Mouse (Mus musculus) embryonic stem cell, embryonic (primary cell): ENCODE results near the gene Trp53rkb.

ENCODE experiments used
- CTCF ChIA-PET, 4 experiments: fragments of 300-600 bp in 2 of 4; fragments of 350-600 bp in 2 of 4; sonication (Branson Sonifier 250); formaldehyde crosslinking; loops; one replicate each; lab custom pipeline; 2022; ENCODE audit warnings: inconsistent platforms in 2 of 4; lab: Charles Lee
- POLR2A ChIA-PET, 4 experiments: fragments of 300-600 bp in 2 of 4; fragments of 350-600 bp in 2 of 4; sonication (Branson Sonifier 250); formaldehyde crosslinking; loops; one replicate each; lab custom pipeline; 2022; ENCODE audit warnings: antibody characterized with exemption in 4 of 4, inconsistent platforms in 1 of 4; lab: Charles Lee

Trp53rkb gene

DNA sequence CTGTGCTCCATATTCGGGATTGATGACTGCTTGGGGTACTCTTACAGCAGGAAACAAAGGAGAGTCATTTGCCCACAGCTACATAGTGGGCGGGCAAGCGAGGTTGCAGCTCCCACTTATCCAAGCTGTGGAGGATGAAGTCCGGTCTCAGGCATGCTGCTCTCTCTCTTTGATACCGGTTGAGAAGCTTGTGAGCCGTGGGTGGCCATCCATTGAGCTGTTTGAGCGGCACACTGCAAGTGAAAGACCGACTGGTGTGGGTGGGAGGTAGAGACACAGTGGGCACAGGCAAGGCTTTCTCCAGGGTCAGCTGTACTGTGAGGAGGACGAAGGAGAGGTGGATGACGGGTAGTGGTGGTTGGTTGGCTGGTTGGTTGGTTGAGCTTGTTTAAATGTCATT, 18.5 kb downstream of the Trp53rkb start:
- POLR2A ChIA-PET, result interaction anchor here in 3 of 4 experiments (0.6 to 1.8 kb wide), 8 partner anchors 9 to 1000 kb away, joined by 3 to 15 read pairs (median 4); no protein-coding TSS in a partner anchor
- CTCF ChIA-PET, result interaction anchor here in 2 of 4 experiments (1.0 to 1.2 kb wide), 2 partner anchors 29 to 44 kb away, joined by 3 read pairs; no protein-coding TSS in a partner anchor

DNA sequence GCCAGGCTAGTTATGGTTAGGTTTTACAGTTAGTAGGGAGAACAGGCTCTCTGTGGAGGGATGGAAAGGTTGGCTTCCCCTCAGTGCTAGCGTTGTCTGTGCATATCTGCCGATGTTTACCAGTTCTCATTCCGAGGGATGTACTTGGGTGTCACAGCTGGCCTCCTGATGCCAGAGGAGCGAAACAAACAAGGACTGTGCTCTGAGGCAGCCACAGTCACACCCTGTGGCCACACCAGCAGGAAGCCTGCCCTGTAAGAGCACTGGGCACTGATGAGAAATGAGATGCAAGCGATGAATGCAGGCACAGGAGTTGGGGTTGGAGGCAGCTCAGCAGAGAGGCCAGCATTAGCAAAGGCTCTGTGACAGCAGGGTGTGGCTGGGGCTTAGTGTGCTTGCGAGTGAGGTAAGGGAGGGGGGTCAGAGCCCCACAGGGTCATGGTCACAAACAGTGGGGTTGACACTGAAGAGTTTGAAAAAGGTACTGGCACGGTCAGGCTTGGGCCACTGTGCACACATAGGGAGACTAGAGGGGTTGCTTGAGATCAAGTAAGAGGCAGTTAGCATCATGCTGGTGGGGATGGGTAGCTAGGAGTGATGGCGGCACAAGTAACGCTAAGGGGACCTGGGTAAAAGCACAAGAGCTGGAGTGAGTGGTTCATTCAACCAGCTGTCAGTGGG, 26.3 kb downstream of the Trp53rkb start:
- CTCF ChIA-PET, result interaction anchor here in 2 of 4 experiments (0.5 to 1.4 kb wide), 5 partner anchors 27 to 762 kb away, joined by 3 to 5 read pairs (median 3); no protein-coding TSS in a partner anchor
- POLR2A ChIA-PET, result interaction anchor here in 3 of 4 experiments (0.6 to 3.9 kb wide), 10 partner anchors 8 to 27 kb away, joined by 3 to 37 read pairs (median 6); partner anchors contain the start of genes Arfgef2 (in 2 of the 3) and Trp53rkb (in 1 of the 3)

DNA sequence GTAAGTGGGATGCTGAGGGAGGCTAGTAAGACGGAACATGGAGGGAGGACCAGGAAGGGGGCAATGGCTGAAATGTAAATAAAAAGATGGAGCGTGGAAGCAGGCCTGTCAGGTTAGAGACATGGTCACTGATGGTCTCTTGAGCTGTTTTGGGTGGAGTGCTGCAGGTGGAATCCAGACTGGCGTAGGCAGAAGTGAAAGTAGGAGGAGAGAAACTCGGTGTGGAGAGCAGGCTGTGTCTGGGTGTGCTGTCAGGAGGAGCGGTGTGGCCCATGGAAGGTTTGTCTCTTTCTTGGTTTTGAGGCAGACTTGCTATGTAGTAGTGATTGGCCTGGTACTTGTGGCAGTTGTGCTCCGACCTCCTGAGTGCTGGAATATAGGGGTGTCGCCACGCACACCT, 27.5 kb downstream of the Trp53rkb start:
- POLR2A ChIA-PET, result interaction anchor here in 3 of 4 experiments (0.6 to 3.9 kb wide), 8 partner anchors 9 to 105 kb away, joined by 3 to 37 read pairs (median 8); partner anchors contain the start of gene Arfgef2 (in 3 of the 3)
- CTCF ChIA-PET, result interaction anchor here in 2 of 4 experiments (0.6 to 1.4 kb wide), 3 partner anchors 35 to 1103 kb away, joined by 3 read pairs; no protein-coding TSS in a partner anchor

DNA sequence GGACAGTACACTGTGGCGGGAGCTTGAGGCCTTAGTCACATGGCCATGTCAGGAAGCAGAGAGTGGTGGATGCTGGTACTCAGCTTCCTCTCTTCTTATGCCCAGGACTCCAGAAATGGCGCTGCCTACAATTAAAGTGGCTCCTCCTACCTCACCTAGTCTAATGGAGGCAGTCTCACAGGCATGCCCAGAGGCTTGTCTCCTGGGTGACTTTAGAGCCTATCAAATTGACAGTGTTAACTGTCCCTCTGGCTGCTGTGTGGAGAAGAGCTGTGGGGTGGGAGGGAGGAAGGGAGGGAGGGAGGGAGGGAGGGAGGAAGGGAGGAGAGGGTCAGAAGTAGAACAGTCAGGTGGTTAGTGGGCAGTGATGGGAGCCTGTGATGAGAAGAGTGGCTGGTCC, 28.5 kb downstream of the Trp53rkb start:
- ChIA-PET POLR2A (interaction anchor here in 3 of 4 experiments (0.6 to 3.9 kb wide), 12 partner anchors 10 to 662 kb away, joined by 3 to 37 read pairs (median 6); partner anchors contain the start of genes Arfgef2 (in 3 of the 3) and Cse1l (in 1 of the 3)), CTCF (interaction anchor here in 1 of 4 experiments (0.8 kb wide), 1 partner anchor 29 kb away, joined by 3 read pairs; no protein-coding TSS in a partner anchor)

DNA sequence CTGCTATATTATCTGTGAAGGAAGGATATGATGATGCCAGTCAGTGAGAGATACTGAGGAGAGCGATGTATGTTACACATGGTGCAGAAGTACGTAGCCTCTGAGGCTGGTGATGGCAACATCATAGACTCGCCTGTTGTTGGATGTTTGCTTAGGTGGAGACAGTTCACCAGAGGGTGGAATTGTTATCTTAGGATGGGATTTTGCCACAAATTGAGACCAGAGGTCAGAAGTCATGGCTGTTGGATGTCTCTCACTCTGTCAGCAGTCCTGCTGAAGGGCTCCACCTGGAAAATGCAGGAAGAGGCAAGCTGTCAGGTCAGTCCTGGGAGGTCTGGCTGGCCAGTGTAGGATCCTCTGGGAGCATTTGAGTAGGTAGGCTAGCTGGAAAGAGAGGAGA, 29.1 kb downstream of the Trp53rkb start:
- ChIA-PET POLR2A (interaction anchor here in 2 of 4 experiments (0.6 to 2.6 kb wide), 5 partner anchors 15 to 663 kb away, joined by 3 to 13 read pairs (median 5); partner anchors contain the start of genes Arfgef2 (in 1 of the 2) and Cse1l (in 1 of the 2)), CTCF (interaction anchor here in 2 of 4 experiments (0.5 to 0.8 kb wide), 2 partner anchors 29 to 739 kb away, joined by 3 to 5 read pairs; no protein-coding TSS in a partner anchor)

DNA sequence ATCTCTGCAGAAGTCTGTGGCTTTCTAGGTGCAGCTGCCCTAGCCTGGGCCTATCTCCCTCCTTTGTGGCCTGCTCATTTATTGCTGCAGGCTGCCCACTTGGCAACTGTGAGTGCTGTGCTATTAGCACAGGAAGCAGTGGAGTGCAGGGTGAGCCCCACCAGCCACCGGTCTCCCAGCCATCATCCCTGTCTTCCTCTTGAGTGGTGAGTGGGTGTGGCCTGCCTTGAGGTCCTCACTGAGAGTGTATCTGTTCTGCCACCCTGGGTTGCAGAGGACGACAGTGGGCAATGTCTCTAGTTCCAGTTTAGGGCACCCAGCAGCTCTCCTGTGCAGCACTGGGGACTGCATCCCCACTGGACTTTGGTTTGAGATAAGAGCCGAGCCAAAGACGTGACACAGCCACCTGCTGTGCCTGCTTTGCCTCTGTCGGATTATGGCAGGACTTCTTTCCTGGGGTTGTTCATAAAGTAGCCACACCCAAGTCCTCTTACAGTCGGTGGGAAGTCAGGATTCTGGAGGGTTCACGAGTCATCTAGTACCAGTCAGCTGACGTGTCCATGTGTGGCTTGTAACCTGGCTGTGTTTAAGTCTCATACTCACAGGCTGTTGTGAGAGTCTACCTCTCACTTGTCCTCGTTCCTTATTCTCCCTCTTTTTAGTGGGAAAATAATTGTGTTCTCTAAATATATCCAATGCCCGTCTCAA, 29.9 kb downstream of the Trp53rkb start:
- ChIA-PET CTCF (interaction anchor here in 2 of 4 experiments (0.5 to 0.6 kb wide), 2 partner anchors 330 to 740 kb away, joined by 3 to 5 read pairs; no protein-coding TSS in a partner anchor), POLR2A (interaction anchor here in 3 of 4 experiments (0.6 to 1.9 kb wide), 5 partner anchors 11 to 88 kb away, joined by 3 to 10 read pairs (median 4); no protein-coding TSS in a partner anchor)

DNA sequence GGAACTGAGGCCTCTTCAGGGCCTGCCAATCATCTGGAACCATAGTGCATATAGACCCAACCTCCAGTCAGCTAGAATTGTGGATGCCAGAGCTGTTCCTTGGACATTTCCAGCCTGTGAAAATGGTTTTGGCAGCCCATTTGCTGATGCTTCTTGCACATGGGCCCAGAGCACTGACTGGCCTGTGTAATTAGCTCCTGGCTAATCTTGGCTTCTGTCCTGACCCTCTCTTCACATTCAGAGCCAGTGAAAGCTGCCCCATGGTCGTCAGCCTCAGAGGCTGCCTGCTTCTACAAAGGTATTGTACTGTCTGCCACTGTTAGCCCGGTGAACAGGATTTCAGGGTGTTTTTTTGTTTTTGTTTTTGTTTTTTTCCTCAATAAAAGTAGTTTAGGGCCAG, 30.6 kb downstream of the Trp53rkb start:
- ChIA-PET POLR2A (interaction anchor here in 2 of 4 experiments (0.6 to 1.8 kb wide), 6 partner anchors 10 to 724 kb away, joined by 3 to 4 read pairs (median 3); no protein-coding TSS in a partner anchor), CTCF (interaction anchor here in 1 of 4 experiments (0.6 kb wide), 1 partner anchor 331 kb away, joined by 3 read pairs; no protein-coding TSS in a partner anchor)

DNA sequence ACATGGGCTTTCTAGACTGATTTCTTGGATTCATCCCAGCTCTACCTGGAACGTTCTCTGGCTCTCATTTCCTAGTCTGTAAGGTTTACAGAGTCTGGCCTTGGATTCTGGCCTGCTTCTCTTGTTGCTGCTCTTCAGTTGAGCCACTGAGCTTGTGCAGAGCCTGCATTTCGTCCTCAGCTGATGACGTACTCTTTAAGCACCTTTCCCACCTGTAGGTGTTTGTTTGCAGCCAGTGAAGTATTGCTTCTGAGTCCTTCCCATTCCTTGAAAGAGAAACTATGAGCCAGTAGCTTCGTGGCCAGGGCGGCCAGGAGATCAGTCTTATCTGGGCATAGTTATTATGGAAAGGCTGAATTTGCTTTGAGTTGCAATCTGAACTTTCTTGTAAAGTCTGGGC, 32.1 kb downstream of the Trp53rkb start:
- POLR2A ChIA-PET, result interaction anchor here in 2 of 4 experiments (0.6 to 1.8 kb wide), 6 partner anchors 12 to 20 kb away, joined by 3 to 4 read pairs (median 3); no protein-coding TSS in a partner anchor

DNA sequence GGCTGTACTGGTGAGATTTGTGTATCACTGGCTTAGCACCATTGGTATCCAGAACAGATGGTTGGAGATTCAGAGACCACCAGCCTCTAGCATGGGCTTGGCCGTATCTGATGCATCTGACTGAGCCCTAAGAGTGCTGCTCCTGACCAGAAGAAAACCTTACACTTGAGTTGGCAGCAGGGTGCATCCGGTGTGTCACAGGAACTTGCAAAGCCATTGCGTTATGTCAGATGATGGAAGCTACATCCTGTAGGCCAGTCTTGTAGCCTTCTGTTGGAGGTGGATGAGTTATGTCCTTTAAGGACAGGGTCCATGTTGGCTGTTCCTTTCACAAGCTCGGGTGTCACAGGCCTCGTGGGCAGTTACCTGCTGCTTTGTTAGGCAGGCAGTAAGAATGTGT, 32.7 kb downstream of the Trp53rkb start:
- ChIA-PET POLR2A (interaction anchor here in 1 of 4 experiments (1.3 to 1.5 kb wide), 3 partner anchors 11 to 20 kb away, joined by 3 read pairs; no protein-coding TSS in a partner anchor), CTCF (interaction anchor here in 1 of 4 experiments (0.9 kb wide), 1 partner anchor 44 kb away, joined by 3 read pairs; no protein-coding TSS in a partner anchor)

More for the DNA sequence above, 32.1 kb downstream of the Trp53rkb start:
- CTCF ChIA-PET, result interaction anchor here in 1 of 4 experiments (0.9 kb wide), 1 partner anchor 43 kb away, joined by 3 read pairs; no protein-coding TSS in a partner anchor

DNA sequence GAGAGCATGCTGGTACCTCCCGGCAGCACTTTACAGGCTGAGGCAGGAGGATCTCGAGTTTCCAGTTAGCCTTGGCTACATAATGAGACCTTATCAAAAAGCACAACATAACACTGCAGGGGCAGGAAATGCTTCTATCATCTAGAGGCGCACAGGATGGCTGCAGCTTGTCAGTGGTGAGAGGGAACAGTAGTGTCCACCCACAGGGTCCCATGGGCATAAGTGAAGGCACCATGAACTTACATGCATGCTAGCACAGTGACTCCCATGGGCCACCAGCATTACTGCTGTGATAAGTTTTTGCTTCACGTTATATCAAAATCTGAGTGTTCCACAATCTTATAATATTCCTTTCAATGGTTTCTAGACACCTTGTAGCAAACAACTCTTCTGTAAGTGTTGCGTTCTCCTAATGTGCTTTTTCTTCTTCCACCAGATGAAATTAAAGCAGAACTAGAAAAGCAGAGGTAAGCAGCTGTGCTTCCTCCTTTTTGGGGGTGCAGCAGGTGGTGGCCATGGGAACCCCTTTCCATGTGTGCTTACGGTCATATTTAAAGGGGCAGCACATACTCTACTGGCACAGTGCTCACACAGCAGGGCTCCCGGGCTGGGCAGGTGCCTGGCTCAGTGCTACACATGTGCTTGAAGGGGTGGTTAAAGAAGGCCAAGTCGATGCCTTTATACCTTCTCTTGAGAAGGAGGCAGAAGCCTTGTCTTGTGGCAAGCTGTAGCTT, 34.3 kb downstream of the Trp53rkb start:
- ChIA-PET POLR2A (interaction anchor here in 1 of 4 experiments (0.6 to 1.6 kb wide), 2 partner anchors 16 to 221 kb away, joined by 3 to 4 read pairs; no protein-coding TSS in a partner anchor), CTCF (interaction anchor here in 1 of 4 experiments (1.1 kb wide), 1 partner anchor 10 kb away, joined by 4 read pairs; no protein-coding TSS in a partner anchor)

DNA sequence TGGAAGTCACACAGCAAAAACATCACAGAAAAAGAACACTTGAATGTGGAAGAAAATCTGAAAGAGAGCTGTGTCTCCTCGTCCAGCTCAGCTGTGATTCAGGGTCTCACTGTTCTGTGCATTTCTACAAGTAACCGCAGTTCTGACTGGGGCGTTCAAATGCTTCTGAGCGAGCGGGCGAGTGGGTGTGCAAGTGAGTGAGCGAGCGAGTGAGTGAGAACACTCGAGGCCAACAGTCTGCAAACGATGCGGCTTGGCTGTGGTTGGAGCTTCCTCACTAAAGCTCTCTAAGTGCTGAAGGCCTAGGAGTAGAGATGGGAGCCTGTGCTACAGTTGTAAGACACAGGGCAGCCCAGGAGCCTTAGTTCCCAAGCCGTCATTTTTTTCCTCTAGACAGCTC, 36.0 kb downstream of the Trp53rkb start:
- POLR2A ChIA-PET, result interaction anchor here (0.7 to 1.6 kb wide), 6 partner anchors 11 to 1070 kb away, joined by 3 to 4 read pairs (median 4); partner anchors contain the start of gene Arfgef2 (in 1 of the 4)
- CTCF ChIA-PET, result interaction anchor here in 1 of 4 experiments (0.5 kb wide), 1 partner anchor 18 kb away, joined by 6 read pairs; no protein-coding TSS in a partner anchor

DNA sequence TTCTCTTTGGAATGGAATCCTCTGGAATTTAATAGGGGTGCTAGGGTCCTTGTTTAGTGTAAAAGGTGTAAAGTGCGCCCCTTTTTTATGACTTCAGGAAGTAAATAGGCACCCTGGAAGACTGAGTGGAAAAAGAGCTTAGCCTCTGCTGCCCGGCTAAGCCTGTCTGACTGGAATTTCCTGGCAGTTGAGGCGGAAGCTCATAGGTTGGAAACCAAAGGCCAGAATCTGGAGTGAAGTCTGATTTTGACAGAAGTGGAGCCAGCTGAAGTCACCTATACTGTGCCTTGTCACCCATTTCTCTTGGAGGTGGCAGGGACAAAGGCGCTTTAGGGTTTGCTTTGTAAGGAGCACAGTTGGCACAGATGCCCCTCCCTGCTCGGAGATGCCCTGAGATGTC, 38.0 kb downstream of the Trp53rkb start:
- POLR2A ChIA-PET, result interaction anchor here in 3 of 4 experiments (0.6 to 1.4 kb wide), 4 partner anchors 8 to 74 kb away, joined by 3 to 6 read pairs (median 3); no protein-coding TSS in a partner anchor
- CTCF ChIA-PET, result no interaction called here

DNA sequence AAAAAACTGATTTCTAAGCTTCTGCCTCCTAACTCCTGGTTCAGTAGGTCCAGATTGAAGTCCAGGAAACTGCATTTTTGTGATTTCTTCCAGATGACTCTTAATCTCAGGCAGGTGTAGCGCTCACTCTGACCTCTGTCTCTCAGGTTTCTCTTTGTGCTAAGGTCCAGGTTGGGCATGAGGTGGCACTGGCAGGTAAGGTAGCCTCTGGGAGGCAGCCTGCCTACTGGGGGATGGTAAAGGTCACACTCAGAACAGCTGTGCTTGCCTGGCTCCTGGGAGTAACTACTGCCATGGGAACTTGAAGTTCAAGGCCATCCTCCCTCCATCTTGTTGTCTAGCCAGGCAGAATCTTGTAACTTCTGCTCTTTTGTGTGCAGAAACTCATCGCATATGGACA, 41.8 kb downstream of the Trp53rkb start:
- CTCF ChIA-PET, result interaction anchor here in 1 of 4 experiments (0.6 kb wide), 1 partner anchor 53 kb away, joined by 10 read pairs; no protein-coding TSS in a partner anchor
- POLR2A ChIA-PET, result interaction anchor here in 3 of 4 experiments (0.6 to 0.9 kb wide), 4 partner anchors 40 to 420 kb away, joined by 3 to 10 read pairs (median 4); no protein-coding TSS in a partner anchor

DNA sequence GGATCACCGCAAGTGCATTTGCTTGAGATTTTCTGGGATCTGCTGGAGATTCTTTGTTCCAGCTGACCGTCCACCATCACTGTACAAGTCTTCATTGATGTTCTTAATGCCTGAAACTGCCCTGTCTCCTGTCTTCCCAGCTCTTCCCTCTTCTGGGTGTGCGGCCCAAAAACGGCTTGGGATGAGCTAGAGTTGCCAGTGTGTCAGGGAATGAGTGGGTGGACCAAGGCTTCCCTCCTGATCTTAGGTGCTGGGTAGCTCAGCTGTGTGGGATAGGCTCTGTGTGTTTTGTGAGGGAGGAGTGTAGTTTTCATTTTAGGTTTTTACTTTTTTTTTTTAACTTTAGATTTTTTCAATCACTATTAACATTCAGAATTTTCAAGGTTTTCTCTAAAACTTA, 42.5 kb downstream of the Trp53rkb start:
- ChIA-PET POLR2A (interaction anchor here in 2 of 4 experiments (0.9 kb wide), 2 partner anchors 13 to 156 kb away, joined by 3 read pairs; no protein-coding TSS in a partner anchor), CTCF (no interaction called here)

DNA sequence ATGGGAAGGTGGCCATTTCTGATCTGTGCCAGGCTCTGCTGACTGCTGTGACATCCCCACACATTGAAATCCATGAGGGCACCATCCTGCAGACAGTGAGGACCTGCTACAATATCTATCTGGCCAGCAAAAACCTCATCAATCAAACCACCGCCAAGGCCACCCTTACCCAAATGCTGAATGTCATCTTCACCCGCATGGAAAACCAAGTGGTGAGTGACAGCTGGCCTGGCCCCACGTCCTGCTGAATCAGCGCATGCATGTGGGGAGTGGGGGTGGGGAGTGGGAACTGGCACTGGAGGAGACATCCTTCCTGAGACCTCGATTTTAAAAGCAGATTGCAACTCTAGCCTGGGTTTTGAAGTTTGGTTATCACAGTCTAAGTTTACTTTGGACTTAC, 43.2 kb downstream of the Trp53rkb start:
- ChIA-PET POLR2A (interaction anchor here in 1 of 4 experiments (0.9 to 1.0 kb wide), 2 partner anchors 11 to 33 kb away, joined by 3 read pairs; no protein-coding TSS in a partner anchor), CTCF (interaction anchor here in 2 of 4 experiments (0.6 to 0.7 kb wide), 2 partner anchors 244 to 1917 kb away, joined by 3 read pairs; no protein-coding TSS in a partner anchor)

DNA sequence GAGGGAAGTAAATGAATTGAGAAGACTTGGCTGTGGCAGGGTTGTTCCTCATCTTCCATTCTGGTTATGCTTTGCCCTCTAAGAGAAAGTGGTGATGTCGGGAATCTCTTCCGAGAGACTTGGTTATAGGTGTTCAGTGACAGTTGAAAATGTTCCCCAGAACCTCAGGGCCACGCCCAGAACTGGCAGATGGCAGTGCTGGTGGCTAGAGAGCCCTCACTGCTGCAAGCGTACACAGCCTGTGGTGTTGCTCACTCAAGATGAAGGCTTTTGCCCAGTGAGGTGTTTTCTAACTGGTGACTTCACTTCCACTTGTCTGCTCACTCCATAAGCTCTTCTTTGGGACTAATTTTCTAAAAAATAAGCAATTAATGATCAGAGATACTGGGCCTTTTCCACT, 49.5 kb downstream of the Trp53rkb start:
- CTCF ChIA-PET, result interaction anchor here in 3 of 4 experiments (0.5 to 1.2 kb wide), 6 partner anchors 8 to 786 kb away, joined by 3 to 6 read pairs (median 3); partner anchors contain the start of gene Trp53rkb (in 1 of the 3)
- POLR2A ChIA-PET, result interaction anchor here in 2 of 4 experiments (1.0 to 1.2 kb wide), 2 partner anchors 20 to 64 kb away, joined by 3 read pairs; no protein-coding TSS in a partner anchor
